Mouse (Mus musculus) ES-E14 (cell line): ENCODE measurements around the gene Trove2.

Source experiments
- HCFC1 ChIP-seq: IDR thresholded peaks from 2 replicates; pipeline ENCODE4 v1.6.1; 2012; ENCODE audit warnings: low read length, inconsistent platforms, borderline replicate concordance; ENCODE audit not compliant: insufficient read depth
- ZC3H11A ChIP-seq: IDR thresholded peaks from 2 replicates; pipeline ENCODE4 v1.6.1; 2012; ENCODE audit warnings: low read depth, mild to moderate bottlenecking, inconsistent platforms, low read length, borderline replicate concordance

DNA sequence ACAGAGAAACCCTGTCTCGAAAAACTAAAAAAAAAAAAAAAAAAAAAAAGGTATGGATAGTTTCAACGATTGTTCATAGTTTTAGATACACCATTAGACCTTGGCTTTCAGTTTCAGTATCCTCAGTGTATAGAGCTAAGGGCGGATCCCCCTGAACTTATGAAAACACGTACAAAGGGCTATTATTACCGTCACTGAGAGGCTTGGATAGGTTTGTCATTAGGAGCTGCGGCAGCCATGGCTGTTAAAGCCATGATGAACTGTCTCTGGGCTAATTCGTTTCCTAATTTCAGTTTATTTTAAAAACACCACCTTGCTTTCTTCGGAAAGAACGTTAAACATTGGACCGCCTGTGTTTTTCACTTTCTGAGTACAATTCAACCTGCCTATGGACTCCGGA, 38.1 kb downstream of the Trove2 start:
- TF ChIP-seq ZC3H11A (no peak), HCFC1 (no peak)
